Mouse (Mus musculus) adipose tissue, adult 10 weeks (tissue): ENCODE data around the gene Atg4a-ps. TPM values are rescaled to one million over a fixed set of nuclear protein-coding genes. Genes with fewer than 3 reads are reported as not detected.

Experiments used
- polyA plus RNA-seq: library from polyadenylated mRNA; stranded (reverse); fragments of 350-450 nt; fragmentation: Illumina TruSeq; extraction: RNeasy Lipid Tissue Mini Kit (QIAGEN cat#74804); gene quantifications from one replicate; pipeline ENCODE4 v1.2.3, GENCODE M21; 2014; ENCODE audit warnings: low read depth, low replicate concordance

Atg4a-ps gene
- 0.71 TPM for polyA plus RNA-seq

DNA sequence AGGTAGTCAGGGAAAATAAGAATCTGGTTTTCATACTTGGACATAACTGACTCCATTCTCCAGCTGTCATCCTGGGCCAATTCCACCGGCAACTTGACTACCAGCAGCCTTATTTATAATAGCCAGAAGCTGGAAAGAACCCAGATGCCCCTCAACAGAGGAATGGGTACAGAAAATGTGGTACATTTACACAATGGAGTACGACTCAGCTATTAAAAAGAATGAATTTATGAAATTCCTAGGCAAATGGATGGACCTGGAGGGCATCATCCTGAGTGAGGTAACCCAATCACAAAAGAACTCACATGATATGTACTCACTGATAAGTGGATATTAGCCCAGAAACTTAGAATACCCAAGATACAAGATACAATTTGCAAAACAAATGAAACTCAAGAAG, at the start of gene Atg4a-ps:
Atg4a-ps (minus strand) TSS at position 101 of the 400 bp plus-strand sequence.

Other genes starting within 250 kb of the Atg4a-ps start
- gene Syt6, start 70.8 kb downstream of the Atg4a-ps start, polyA plus RNA-seq, result 0.19 TPM
- gene Olfml3, start 91.9 kb upstream of the Atg4a-ps start, polyA plus RNA-seq, result 27.8 TPM
- not detected for gene Gm10964, start 93.3 kb upstream of the Atg4a-ps start, polyA plus RNA-seq
- gene Hipk1, start 145.5 kb upstream of the Atg4a-ps start, polyA plus RNA-seq, result 45.0 TPM
- gene Dclre1b, start 163.4 kb upstream of the Atg4a-ps start, polyA plus RNA-seq, result 9.7 TPM
- 18.5 TPM for gene Ap4b1, start 163.5 kb upstream of the Atg4a-ps start, polyA plus RNA-seq
- gene Gm43064, start 163.5 kb upstream of the Atg4a-ps start, polyA plus RNA-seq, result 0.25 TPM
- gene Bcl2l15, start 186.5 kb upstream of the Atg4a-ps start, polyA plus RNA-seq, result 244 TPM
- 33.0 TPM for gene Ptpn22, start 213.7 kb upstream of the Atg4a-ps start, polyA plus RNA-seq